9 mouse cellular contexts compared by ENCODE assay signal in the genomic region with DNA sequence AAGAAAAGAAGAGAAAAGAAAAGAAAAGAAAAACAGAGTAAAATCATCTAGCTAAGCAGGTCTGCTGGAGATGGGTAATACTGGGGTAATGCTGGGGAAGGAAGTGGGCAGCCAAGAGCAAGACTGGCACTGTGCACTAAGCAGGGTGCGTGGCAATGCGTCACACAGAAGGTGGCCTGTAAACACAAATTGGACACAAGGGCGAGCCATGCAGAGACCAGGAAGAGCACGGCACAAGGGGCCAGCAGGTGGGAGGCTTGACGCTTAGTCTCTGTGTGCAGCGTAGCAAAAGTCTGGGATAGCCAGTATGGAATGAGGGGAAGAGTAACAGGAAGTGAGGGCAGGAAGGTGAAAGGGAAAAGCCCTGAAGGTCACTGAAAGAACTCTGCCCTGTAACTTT. TPM values are rescaled to one million over a fixed set of nuclear protein-coding genes. Genes with fewer than 3 reads are reported as not detected.
DNase-seq lines count a peak whose midpoint lies in the region; ATAC-seq and TF ChIP-seq lines count a peak whose summit lies in the region.
"Had no signal": no experiment of that assay in that cellular context is flagged by ENCODE, and none has a peak within 500 bp of the region (broad histone marks: within the 10 kb centered on the region; RNA-seq: fewer than 3 reads in every experiment).

No protein-coding gene starts in this region.

- TF ChIP-seq CTCF in intestine, postnatal 0 days (IDR thresholded peaks at IDR 0.05; ENCODE audit: low read depth) = peak; percentile 32; the same call in 1 of the 2 replicates

- peak overlapping the region; percentile 46 for H3K4me2 ChIP-seq in neural tube, embryonic 12.5 days (replicated peaks)
- peak overlapping the region; percentile 54 for H3K4me2 ChIP-seq in intestine, postnatal 0 days (replicated peaks; ENCODE audit: low read depth)

- H3K9me3 ChIP-seq in neural tube, embryonic 12.5 days = no peaks in the 10 kb centered on the region
- H3K9me3 ChIP-seq in intestine, postnatal 0 days (ENCODE audit: control insufficient read depth) = no peaks in the 10 kb centered on the region

- DNase-seq in neural tube, embryonic 10.5 days (ENCODE audit: extremely low spot score, low spot score) = no peak
- DNase-seq in cerebellum, adult 9-10 months = peak; percentile 79
- DNase-seq in spleen, postnatal 10 days (ENCODE audit: low spot score in 2 of 2) = peak; percentile 15 to 29
- DNase-seq in ovary, adult 18-20 months (ENCODE audit: low spot score) = no peak
- DNase-seq in kidney, postnatal 25 days = no peak
- DNase-seq in layer of hippocampus, postnatal 14 days (ENCODE audit: low spot score in 2 of 2) = no peak

- 25% methylated on average over 6 of the region's 6 CpGs for WGBS in neural tube, embryonic 12.5 days
- 26% methylated on average over 6 of the region's 6 CpGs for WGBS in intestine, postnatal 0 days

- peaks cover 45% of the 10 kb centered on the region for H3K4me1 ChIP-seq in neural tube, embryonic 12.5 days
- peaks cover 15% of the 10 kb centered on the region; the same call in 1 of the 2 replicates for H3K4me1 ChIP-seq in intestine, postnatal 0 days (replicated peaks; ENCODE audit: control insufficient read depth, insufficient read depth, low read length)

- no peak overlapping the region for H3K27ac ChIP-seq in neural tube, embryonic 12.5 days
- H3K27ac ChIP-seq in intestine, postnatal 0 days (ENCODE audit: low read depth, low read length) = peak overlapping the region; percentile 70

- no peak for ATAC-seq in neural tube, embryonic 12.5 days (ENCODE audit: low FRiP score, low read depth)
- peak; percentile 79 for ATAC-seq in intestine, postnatal 0 days

- no peak overlapping the region for H3K4me3 ChIP-seq in neural tube, embryonic 12.5 days
- H3K4me3 ChIP-seq in intestine, postnatal 0 days (ENCODE audit: low read depth, low read length) = no peak overlapping the region
- H3K4me3 ChIP-seq: myocyte had no signal

- H3K36me3 ChIP-seq in neural tube, embryonic 12.5 days = no peaks in the 10 kb centered on the region
- H3K36me3 ChIP-seq in intestine, postnatal 0 days (ENCODE audit: control insufficient read depth, insufficient read depth) = no peaks in the 10 kb centered on the region

- H3K9ac ChIP-seq in neural tube, embryonic 12.5 days = no peak overlapping the region
- no peak overlapping the region for H3K9ac ChIP-seq in intestine, postnatal 0 days (ENCODE audit: low read depth, low read length)

- H3K27me3 ChIP-seq in neural tube, embryonic 12.5 days (replicated peaks) = no peaks in the 10 kb centered on the region
- H3K27me3 ChIP-seq in intestine, postnatal 0 days (replicated peaks; ENCODE audit: control insufficient read depth, insufficient read depth, low read length) = no peaks in the 10 kb centered on the region

RNA-seq across cellular contexts. Expression of a gene that starts 6.9 kb away (rescaled TPM):
- polyA plus RNA-seq in neural tube, embryonic 12.5 days (2016; fragmentation: Nextera tagmentation; extraction: Ambion mirVana) = 48.9 and 50.6 TPM in 2 replicates
- polyA plus RNA-seq in intestine, postnatal 0 days (2015; fragmentation: Nextera tagmentation; extraction: Ambion mirVana) = 6.5 and 6.9 TPM in 2 replicates
- total RNA-seq in layer of hippocampus, postnatal 14 days (2021) = 100 to 1,000 TPM; 327 to 359 TPM

Comparison
In these comparisons a context has a peak if more than half of its experiments do, and no peak if none do; other contexts are left out.
1. DNase-seq: peak in cerebellum, adult 9-10 months (single experiment) and spleen, postnatal 10 days (2 of 2); none in neural tube, embryonic 10.5 days (single experiment), ovary, adult 18-20 months (single experiment), kidney, postnatal 25 days (0 of 2) and layer of hippocampus, postnatal 14 days (0 of 2).